Mouse (Mus musculus) embryonic facial prominence, embryonic 14.5 days (tissue): ENCODE measurements around the gene Emx1. TPM values are rescaled to one million over a fixed set of nuclear protein-coding genes. Genes with fewer than 3 reads are reported as not detected.
A peak's percentile ranks its signal among the peaks of the same experiment; 100 is the strongest.

Experiments
- ATAC-seq: fragments of 200-750 bp; cut with Nextera tagmentation; 2 replicates; pipeline ENCODE4 v1.8.0; 2017; ENCODE audit warnings: low read depth, moderate number of reproducible peaks, moderate TSS enrichment
- DNase-seq: peaks from one replicate; pipeline ENCODE4 v3.0.0-alpha.2; 2015; ENCODE audit warnings: low spot score
- H3K27ac ChIP-seq: fragments of 300-500 bp; sonication (generic); replicated peaks from 2 replicates; pipeline ENCODE4 v1.5.1; 2014; ENCODE audit warnings: low read depth, mild to moderate bottlenecking, low read length, moderate library complexity
- H3K27me3 ChIP-seq: fragments of 300-500 bp; sonication (generic); replicated peaks from 2 replicates; pipeline ENCODE4 v1.6.1; 2014; ENCODE audit warnings: low read length; ENCODE audit not compliant: control insufficient read depth, insufficient read depth
- H3K36me3 ChIP-seq: fragments of 300-500 bp; sonication (generic); 2 replicates; pipeline ENCODE4 v1.6.1; 2014; ENCODE audit warnings: low read length, mixed read lengths; ENCODE audit not compliant: control insufficient read depth, insufficient read depth
- H3K4me1 ChIP-seq: fragments of 300-500 bp; sonication (generic); 2 replicates; pipeline ENCODE4 v1.6.1; 2014; ENCODE audit warnings: antibody characterized with exemption, low read length; ENCODE audit not compliant: control insufficient read depth, insufficient read depth
- H3K4me2 ChIP-seq: fragments of 300-500 bp; sonication (generic); 2 replicates; pipeline ENCODE4 v1.6.1; 2014; ENCODE audit warnings: low read depth, mild to moderate bottlenecking, low read length, moderate library complexity, mixed read lengths
- H3K4me3 ChIP-seq: fragments of 300-500 bp; sonication (generic); 2 replicates; pipeline ENCODE4 v1.5.1; 2014; ENCODE audit warnings: low read depth, mild to moderate bottlenecking, low read length
- H3K9ac ChIP-seq: fragments of 300-500 bp; sonication (generic); 2 replicates; pipeline ENCODE4 v1.6.1; 2014; ENCODE audit warnings: low read depth, mild to moderate bottlenecking, low read length, moderate library complexity, mixed read lengths
- H3K9me3 ChIP-seq: fragments of 300-500 bp; sonication (generic); 2 replicates; pipeline ENCODE4 v1.6.1; 2016; ENCODE audit warnings: low read length; ENCODE audit not compliant: control insufficient read depth
- WGBS: fragments of 180-500 bp; shearing (Covaris S2); extraction: QIAGEN DNeasy Blood & Tissue Kit; methylation state at CpG from one replicate; pipeline ENCODE4 v1.1.7; 2014; 5-methylcytosine and 5-hydroxymethylcytosine counted together
- polyA plus RNA-seq: library from polyadenylated mRNA; unstranded; fragments of >200 nt; fragmentation: Nextera tagmentation; extraction: Ambion mirVana; gene quantifications from 2 replicates; pipeline ENCODE4 v1.2.1, GENCODE M21; 2014

Gene Emx1
- polyA plus RNA-seq, 1 experiment from 2014 or later, result 0.11 TPM

- WGBS, result 38% methylated on average over 5 of the region's 5 CpGs
- Histone ChIP-seq H3K4me3 (no peak overlapping the region), H3K4me1 (peaks cover 9% of the 10 kb centered on the region), H3K4me2 (no peak overlapping the region), H3K9me3 (no peaks in the 10 kb centered on the region), H3K36me3 (no peaks in the 10 kb centered on the region), H3K9ac (no peak overlapping the region), H3K27ac (no peak overlapping the region), H3K27me3 (no peaks in the 10 kb centered on the region)
- DNase-seq (no peak), ATAC-seq (no peak)
Observed at GRCm38 (mm10) chr6:85218684-85219445, 31.6 kb downstream of the Emx1 start.

DNA sequence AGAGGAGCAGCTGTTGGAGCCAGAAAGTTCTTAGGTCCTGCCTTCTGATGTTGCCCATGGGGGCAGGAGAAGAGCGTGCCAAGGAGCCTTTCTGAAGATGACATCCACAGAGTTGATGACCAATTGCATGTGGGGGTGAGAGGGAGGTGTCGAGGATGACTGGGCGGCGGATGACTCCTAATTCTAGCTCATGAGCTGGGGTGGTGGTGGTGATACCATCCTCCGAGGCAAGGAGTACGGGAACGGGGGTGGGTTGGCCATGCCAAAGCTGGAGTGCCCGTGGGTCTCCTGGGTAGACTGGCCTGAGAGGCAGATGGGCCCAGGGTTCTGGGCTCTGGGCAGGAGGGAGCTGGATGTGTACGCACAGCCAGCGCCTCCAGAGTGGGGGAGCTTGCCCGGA is 32.5 kb downstream of the Emx1 start:
- H3K36me3 ChIP-seq, result no peaks in the 10 kb centered on the region
- no peak overlapping the region for H3K4me2 ChIP-seq
- ATAC-seq (no peak), DNase-seq (no peak)
- no peak overlapping the region for H3K9ac ChIP-seq
- peaks cover 9% of the 10 kb centered on the region for H3K4me1 ChIP-seq
- H3K9me3 ChIP-seq, result no peaks in the 10 kb centered on the region
- H3K27me3 ChIP-seq, result no peaks in the 10 kb centered on the region
- 93% methylated on average over 11 of the region's 11 CpGs for WGBS
- no peak overlapping the region for H3K4me3 ChIP-seq
- H3K27ac ChIP-seq, result no peak overlapping the region

DNA sequence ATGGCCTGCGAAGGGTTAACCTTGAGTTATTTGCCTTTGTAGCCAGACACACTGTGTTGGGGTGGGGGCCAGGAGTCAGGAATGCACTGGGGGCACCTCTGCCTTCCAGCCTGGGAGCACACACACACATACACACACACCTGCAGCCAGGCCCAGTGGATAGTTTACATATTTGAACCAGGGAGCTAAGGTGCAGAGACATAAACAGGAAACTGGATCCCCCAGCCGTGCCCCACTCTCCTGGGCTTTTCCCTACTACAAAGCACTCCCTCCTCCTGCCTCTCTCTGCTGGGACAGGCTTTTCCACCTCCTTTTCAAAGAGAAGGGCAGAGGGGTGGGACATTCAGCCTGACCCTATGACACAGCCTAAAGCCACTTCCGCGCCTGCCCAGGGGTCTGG is 33.7 kb downstream of the Emx1 start:
- H3K36me3 ChIP-seq, result no peaks in the 10 kb centered on the region
- peak; percentile 47 for DNase-seq
- ATAC-seq, result peak; percentile 64; the same call in 1 of the 2 replicates
- H3K4me2 ChIP-seq, result no peak overlapping the region
- no peak overlapping the region for H3K4me3 ChIP-seq
- no peaks in the 10 kb centered on the region for H3K9me3 ChIP-seq
- 33% methylated on average over 4 of the region's 4 CpGs for WGBS
- H3K9ac ChIP-seq, result no peak overlapping the region
- H3K27ac ChIP-seq, result no peak overlapping the region
- no peaks in the 10 kb centered on the region for H3K27me3 ChIP-seq
- H3K4me1 ChIP-seq, result peaks cover 9% of the 10 kb centered on the region

DNA sequence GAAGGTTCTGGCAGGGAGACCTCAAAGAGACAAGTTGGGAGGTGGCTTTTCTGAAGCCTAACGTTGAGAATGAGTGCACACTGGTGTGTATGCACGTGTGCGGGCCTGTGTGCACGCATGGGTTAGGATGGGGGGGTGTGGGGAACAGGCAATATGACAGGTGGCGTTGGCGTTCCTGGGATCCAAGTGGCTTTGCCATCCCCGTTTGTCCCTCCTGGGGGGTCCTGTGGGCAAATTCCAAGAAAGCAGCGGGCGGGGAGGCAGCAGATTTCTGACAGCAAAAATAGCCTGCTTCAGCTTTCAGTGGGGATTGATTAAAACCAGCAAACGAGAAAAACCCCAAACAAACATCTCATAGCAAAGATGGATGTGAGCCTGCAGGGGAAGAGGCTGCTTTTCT is 35.3 kb downstream of the Emx1 start:
- Histone ChIP-seq H3K27me3 (no peaks in the 10 kb centered on the region), H3K27ac (no peak overlapping the region), H3K4me3 (no peak overlapping the region), H3K4me1 (peaks cover 9% of the 10 kb centered on the region), H3K9ac (no peak overlapping the region), H3K36me3 (no peaks in the 10 kb centered on the region), H3K9me3 (no peaks in the 10 kb centered on the region), H3K4me2 (no peak overlapping the region)
- ATAC-seq (no peak), DNase-seq (no peak)
- 62% methylated on average over 10 of the region's 10 CpGs for WGBS

GRCm38 (mm10) chr6:85223498-85224150 is 36.4 kb downstream of the Emx1 start:
- Histone ChIP-seq H3K4me3 (no peak overlapping the region), H3K9me3 (no peaks in the 10 kb centered on the region), H3K27me3 (no peaks in the 10 kb centered on the region), H3K27ac (no peak overlapping the region), H3K36me3 (no peaks in the 10 kb centered on the region), H3K9ac (0 out of 2 replicates have a peak overlapping the region, but pooled peaks have one; percentile 14), H3K4me2 (no peak overlapping the region), H3K4me1 (peaks cover 9% of the 10 kb centered on the region)
- WGBS, result 34% methylated on average over 12 of the region's 14 CpGs
- DNase-seq (no peak), ATAC-seq (no peak)

DNA sequence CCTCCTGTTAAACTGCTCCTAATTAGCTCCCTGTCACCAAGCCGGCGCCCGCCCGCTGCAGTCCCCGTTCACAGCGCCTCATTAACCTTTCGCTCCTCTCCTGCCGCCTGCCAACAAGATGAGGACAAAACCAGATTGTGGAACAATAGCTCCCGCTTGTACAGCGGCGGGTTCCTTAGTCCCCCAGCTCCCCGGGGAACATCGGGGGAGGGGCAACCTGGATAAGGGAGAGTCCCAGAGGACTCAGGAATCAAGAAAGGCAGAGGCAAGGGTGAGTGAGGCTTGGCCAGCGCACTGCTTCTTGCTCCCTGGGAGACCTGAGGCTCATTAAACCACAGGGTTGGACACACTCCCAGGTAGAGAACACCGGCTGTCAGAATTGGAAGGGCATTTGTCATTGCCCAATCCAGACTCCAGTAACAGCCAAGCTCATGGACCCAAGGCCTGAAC is 37.2 kb downstream of the Emx1 start:
- H3K4me2 ChIP-seq, result no peak overlapping the region
- peaks cover 6% of the 10 kb centered on the region for H3K4me1 ChIP-seq
- DNase-seq, result no peak

DNA sequence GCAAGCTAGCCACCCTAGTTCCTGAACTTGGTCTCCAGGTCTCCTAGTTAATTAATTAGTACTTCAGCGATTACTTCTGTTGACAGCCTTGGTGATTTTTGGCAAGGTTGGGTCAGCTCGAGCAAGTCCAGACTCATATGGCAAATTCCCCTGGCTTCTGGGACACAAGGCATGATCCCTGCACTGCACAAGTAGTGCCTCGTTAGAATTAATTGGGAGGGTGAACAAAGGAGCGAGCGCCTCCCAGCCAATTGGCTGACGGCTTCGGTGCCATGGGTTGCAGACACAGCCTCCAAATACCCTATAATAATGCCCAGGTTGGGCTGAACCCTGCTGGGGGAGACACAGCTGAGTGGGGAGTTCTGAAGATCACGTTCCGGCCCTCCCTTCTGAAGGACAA is 39.3 kb downstream of the Emx1 start:
- H3K27me3 ChIP-seq, result no peaks in the 10 kb centered on the region
- WGBS, result 72% methylated on average over 9 of the region's 9 CpGs
- DNase-seq (no peak), ATAC-seq (no peak)
- H3K4me2 ChIP-seq, result no peak overlapping the region
- H3K4me3 ChIP-seq, result no peak overlapping the region
- H3K4me1 ChIP-seq, result peaks cover 6% of the 10 kb centered on the region
- no peak overlapping the region for H3K9ac ChIP-seq
- H3K36me3 ChIP-seq, result no peaks in the 10 kb centered on the region
- H3K9me3 ChIP-seq, result no peaks in the 10 kb centered on the region
- no peak overlapping the region for H3K27ac ChIP-seq

More for the DNA sequence above, 37.2 kb downstream of the Emx1 start:
- no peak overlapping the region for H3K4me3 ChIP-seq
- no peak overlapping the region for H3K9ac ChIP-seq
- no peaks in the 10 kb centered on the region for H3K9me3 ChIP-seq
- 45% methylated on average over 15 of the region's 15 CpGs for WGBS
- no peaks in the 10 kb centered on the region for H3K36me3 ChIP-seq
- ATAC-seq, result no peak
- no peaks in the 10 kb centered on the region for H3K27me3 ChIP-seq
- H3K27ac ChIP-seq, result no peak overlapping the region

DNA sequence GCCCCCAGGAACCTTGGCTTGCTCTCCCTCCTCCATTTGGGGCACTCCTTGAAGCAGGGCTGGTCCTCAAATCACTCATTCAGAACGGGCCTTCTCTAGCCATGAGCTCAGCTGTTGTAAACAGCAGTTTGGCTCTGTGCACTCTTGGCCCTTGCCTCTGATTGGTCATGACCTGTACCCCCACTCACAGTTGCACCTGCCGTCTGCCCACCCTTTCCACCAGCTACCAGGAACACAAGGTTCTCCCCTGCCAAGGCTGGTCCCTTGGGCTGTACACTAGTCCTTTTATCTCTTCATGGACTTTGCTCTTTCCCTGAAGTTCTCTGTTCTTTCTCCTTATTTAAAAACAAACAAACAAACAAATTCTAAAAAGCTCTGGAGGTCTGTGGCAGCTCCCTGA is 40.3 kb downstream of the Emx1 start:
- Histone ChIP-seq H3K4me1 (peaks cover 6% of the 10 kb centered on the region), H3K4me2 (no peak overlapping the region), H3K9me3 (no peaks in the 10 kb centered on the region), H3K27ac (no peak overlapping the region), H3K4me3 (no peak overlapping the region), H3K36me3 (no peaks in the 10 kb centered on the region), H3K27me3 (no peaks in the 10 kb centered on the region), H3K9ac (no peak overlapping the region)
- 72% methylated on average over 2 of the region's 2 CpGs for WGBS
- ATAC-seq (no peak), DNase-seq (no peak)
